Mouse (Mus musculus) liver, embryonic 18 days (tissue): ENCODE measurements around the gene Gprc5b. TPM values are rescaled to one million over a fixed set of nuclear protein-coding genes. Genes with fewer than 3 reads are reported as not detected.

Experiments
- polyA plus RNA-seq: library from polyadenylated mRNA; depleted of rRNA; stranded (reverse); fragments of >200 nt; gene quantifications from 2 replicates; pipeline ENCODE4 v1.2.3, GENCODE M21; 2012; rRNA removed

The Gprc5b gene
- polyA plus RNA-seq: 0.67 and 0.68 TPM in 2 replicates

GRCm38 (mm10) chr7:118995007-118995406, at the start of gene Gprc5b:
Gene Gprc5b (minus strand): TSS chr7:118995211.

Other genes starting within 250 kb of the Gprc5b start
- gene Iqck, start 139.5 kb downstream of the Gprc5b start, polyA plus RNA-seq: 0.26 and 0.34 TPM in 2 replicates
- gene Knop1, start 139.0 kb downstream of the Gprc5b start, polyA plus RNA-seq: 8.2 and 8.4 TPM in 2 replicates
- not detected in 2 replicates for gene Gpr139, start 189.4 kb upstream of the Gprc5b start, polyA plus RNA-seq